Mouse (Mus musculus): ENCODE results near the gene Sned1.

GRCm38 (mm10) chr1:93270516-93271240 is 35.0 kb downstream of the Sned1 start:
- TF ChIP-seq CTCF (IDR thresholded peaks at IDR 0.05; ENCODE audit: extremely low read depth, insufficient read depth, low read length) = no peak
- no peak for TF ChIP-seq POLR2A (IDR thresholded peaks at IDR 0.05; ENCODE audit: extremely low read depth, insufficient read depth, low read length)

Data from cortical plate, adult 2 months (tissue).